ENCODE assay signal across 17 mouse cellular contexts in the genomic region with DNA sequence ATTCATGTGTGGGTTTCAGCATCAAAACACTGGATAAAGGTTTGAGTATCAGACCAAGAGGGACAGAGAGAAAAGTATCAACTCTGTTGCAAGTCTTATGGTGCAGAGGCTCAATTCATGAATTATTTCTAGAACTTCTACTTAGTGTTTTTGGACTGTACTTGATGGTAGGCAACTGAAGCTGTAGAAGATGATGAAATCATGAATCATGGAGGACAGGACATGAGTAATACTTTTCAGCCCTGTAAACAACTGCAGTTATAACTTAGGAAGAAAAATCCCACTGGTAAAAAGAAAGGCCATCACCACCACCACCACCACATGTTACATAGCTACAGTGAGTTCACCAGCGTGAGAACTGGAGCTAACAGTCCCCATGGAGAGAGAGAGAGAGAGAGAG.
"Had no signal": no experiment of that assay in that cellular context is flagged by ENCODE, and none has a peak within 500 bp of the region (broad histone marks: within the 10 kb centered on the region; RNA-seq: fewer than 3 reads in every experiment).

No protein-coding gene starts in this region.

- H3K4me3 ChIP-seq: layer of hippocampus, adult 2 months; liver, embryonic 13.5 days; midbrain, embryonic 12.5 days; midbrain, embryonic 15.5 days had no signal

- H3K9me3 ChIP-seq: liver, embryonic 13.5 days; midbrain, embryonic 12.5 days; midbrain, embryonic 15.5 days had no signal

- H3K9ac ChIP-seq: liver, embryonic 13.5 days; lung, embryonic 14.5 days; midbrain, embryonic 12.5 days; midbrain, embryonic 15.5 days had no signal

- H3K27me3 ChIP-seq: liver, embryonic 13.5 days; midbrain, embryonic 12.5 days; midbrain, embryonic 15.5 days had no signal

- DNase-seq: kidney, postnatal 25 days; layer of hippocampus, adult 9-11 months; liver, embryonic 13.5 days; lung, embryonic 14.5 days; right cerebral cortex, adult 18-20 months; right cerebral cortex, postnatal 14 days; right cerebral cortex, postnatal 4 days; thymus, adult 2 months; thymus, postnatal 14 days; thymus, postnatal 4 days had no signal

- H3K4me2 ChIP-seq: liver, embryonic 13.5 days; lung, embryonic 14.5 days; midbrain, embryonic 12.5 days; midbrain, embryonic 15.5 days had no signal

- H3K36me3 ChIP-seq: liver, embryonic 13.5 days; midbrain, embryonic 12.5 days; midbrain, embryonic 15.5 days had no signal

- H3K4me1 ChIP-seq: liver, embryonic 13.5 days; midbrain, embryonic 12.5 days; midbrain, embryonic 15.5 days had no signal

- ATAC-seq: lung, postnatal 0 days; midbrain, embryonic 15.5 days had no signal

- H3K27ac ChIP-seq: kidney, postnatal 0 days; layer of hippocampus, adult 2 months; liver, embryonic 13.5 days; macrophage; midbrain, embryonic 12.5 days; midbrain, embryonic 15.5 days; stomach, postnatal 0 days had no signal
